Mouse (Mus musculus): Measurements from ENCODE around the gene Lcorl.
"Not testable (repeated sequence)": the region's sequence is repeated elsewhere in the genome, so short reads cannot be mapped to it uniquely, and the experiment has no call there.

Gene Lcorl

GRCm38 (mm10) chr5:45706811-45707210 is 150.6 kb downstream of the Lcorl start:
- DNase-seq (ENCODE audit: low spot score), result no peak

GRCm38 (mm10) chr5:45691678-45692077 is 165.7 kb downstream of the Lcorl start:
- no peak for DNase-seq (ENCODE audit: low spot score)

DNA sequence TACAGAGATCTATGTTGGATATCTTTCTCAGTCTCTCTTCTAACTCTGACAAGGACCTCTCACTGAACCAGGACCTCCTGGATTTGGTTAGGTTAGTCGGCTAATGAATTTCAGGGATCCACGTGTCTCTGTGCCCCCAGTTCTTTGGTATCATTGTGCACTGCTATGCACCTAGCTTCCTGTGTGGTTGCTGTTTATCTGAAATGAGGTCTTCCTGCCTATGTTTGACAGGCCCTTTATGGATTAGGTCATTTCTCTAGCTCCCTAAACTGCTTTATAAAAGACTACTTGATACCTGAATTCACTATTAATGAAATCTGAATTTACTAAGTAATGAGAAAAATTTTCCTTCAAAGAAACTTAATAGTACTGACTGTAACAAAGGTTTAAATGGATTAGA is 166.6 kb downstream of the Lcorl start:
- no peak for DNase-seq (ENCODE audit: low spot score)

- DNase-seq (ENCODE audit: low spot score), result no peak
Measured at GRCm38 (mm10) chr5:45689152-45689551, 168.3 kb downstream of the Lcorl start.

- no peak for DNase-seq (ENCODE audit: low spot score)
Measured at GRCm38 (mm10) chr5:45686223-45686622, 171.2 kb downstream of the Lcorl start.

GRCm38 (mm10) chr5:45685243-45685642 is 172.2 kb downstream of the Lcorl start:
- DNase-seq (ENCODE audit: low spot score), result no peak

GRCm38 (mm10) chr5:45683388-45683787 is 174.0 kb downstream of the Lcorl start:
- no peak for DNase-seq (ENCODE audit: low spot score)

DNA sequence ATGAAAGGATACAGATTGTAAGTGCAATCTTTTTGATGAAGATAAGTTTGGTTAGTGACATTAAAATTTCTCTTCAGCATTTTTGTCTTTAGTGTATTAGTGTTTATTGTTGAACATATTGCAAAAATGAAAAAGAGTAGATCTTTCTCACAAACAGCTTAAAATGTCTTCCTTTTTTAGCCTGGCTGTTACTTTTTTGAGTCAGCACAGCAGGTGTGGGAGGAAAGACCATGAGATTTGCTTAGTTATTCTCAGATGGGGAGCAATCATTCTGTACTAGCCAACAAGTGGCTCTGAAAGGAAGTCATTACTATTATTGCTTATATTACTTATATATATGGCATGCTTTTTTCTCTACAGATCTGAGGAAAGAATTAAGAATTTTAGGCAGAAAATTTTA is 177.5 kb downstream of the Lcorl start:
- DNase-seq (ENCODE audit: low spot score), result no peak

GRCm38 (mm10) chr5:45677639-45678038 is 179.8 kb downstream of the Lcorl start:
- no peak for DNase-seq (ENCODE audit: low spot score)

DNA sequence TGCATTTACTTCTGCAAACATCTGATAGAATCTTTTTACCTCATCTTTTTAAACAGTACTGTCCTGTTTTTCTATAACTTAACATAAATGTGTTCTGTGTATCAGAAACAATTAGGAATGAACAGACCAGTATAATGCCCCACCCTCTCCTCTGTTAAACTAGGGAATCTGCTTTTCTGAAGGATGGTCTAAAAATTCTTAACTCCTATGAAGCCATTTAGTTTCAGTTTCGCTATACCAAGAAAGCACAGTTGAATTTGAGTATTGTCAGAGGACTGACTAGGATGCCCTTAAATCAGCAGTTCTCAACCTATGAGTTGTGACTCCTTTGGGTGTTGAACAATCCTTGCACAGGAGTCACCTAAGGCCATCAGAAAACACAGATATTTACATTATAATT is 182.4 kb downstream of the Lcorl start:
- no peak for DNase-seq (ENCODE audit: low spot score)

GRCm38 (mm10) chr5:45670894-45671494 is 186.4 kb downstream of the Lcorl start:
- no peak for DNase-seq (ENCODE audit: low spot score)

DNA sequence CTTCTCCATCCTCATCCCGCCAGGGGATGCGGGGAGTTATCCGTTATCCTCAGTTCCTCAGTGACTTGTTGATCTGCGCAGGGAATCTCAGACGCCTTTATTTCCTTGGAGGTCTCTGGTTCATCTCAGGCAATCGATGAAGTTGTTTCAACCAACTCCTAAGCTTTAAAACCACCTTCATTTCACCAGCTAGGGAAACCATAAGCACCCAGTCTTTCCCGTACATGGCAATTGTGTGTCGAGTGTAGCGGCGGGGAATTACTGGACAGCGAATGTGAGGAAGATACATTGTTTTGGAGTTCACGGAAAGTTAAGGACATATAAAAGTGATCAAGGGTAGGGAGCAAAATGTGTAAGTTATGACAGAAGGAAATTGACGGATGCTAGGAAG is 187.1 kb downstream of the Lcorl start:
- DNase-seq (ENCODE audit: low spot score), result no peak

DNA sequence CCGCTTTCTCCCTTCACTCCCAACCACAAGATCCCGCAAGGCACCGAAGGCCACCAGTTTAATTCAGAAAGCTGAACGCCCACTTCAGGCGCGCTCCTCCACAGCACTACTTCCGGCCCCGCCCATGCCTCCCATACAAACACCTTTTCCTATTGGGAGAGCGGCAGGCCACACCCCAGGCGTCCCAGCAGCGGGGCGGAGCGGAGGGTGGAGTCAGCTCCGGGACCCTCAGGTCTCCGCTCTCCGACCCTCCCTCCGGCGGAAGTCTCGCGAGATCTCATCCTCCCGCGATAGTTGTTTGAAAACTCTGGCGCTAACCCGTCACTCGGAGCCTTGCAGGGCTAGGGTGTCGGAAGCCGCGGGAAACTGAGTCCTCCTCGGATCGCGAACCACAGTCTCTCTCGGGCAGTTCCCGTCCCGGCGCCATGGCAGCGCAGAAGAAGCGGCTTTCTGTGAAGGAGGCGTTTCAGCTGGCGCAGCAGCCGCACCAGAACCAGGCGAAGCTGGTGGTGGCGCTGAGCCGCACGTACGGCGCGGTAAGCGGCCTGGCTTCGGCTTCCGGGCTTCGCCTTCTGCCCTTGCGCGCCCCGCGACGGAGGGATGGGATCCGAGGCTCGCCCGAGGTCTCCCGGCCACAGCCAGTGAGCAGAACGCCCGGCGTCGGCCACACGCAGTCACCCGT is 187.7 kb downstream of the Lcorl start, which contains the start of gene Ncapg:
Gene Ncapg, plus strand, starts transcription at position 322 of the 682 bp plus-strand sequence.
- DNase-seq (ENCODE audit: low spot score), result peak; percentile 100

DNA sequence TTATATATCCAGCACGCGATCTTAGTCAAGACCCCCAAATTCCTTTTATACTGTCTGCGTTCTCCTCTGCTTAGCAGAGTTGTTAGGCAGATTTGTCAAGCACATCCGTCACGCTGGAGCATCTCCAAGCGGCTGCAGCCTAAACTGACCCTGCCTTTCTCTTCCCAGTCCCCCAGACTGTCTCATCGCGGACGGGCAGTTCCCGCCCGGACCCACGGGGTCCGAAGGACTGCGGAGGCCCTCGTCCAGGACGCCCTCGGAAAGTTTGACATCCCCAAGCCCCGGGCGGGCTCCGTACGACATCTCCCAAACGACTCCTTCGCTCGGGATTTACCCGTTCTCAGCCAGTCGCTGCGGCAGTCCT is 188.2 kb downstream of the Lcorl start:
- DNase-seq (ENCODE audit: low spot score), result no peak

- no peak for DNase-seq (ENCODE audit: low spot score)
Measured at GRCm38 (mm10) chr5:45668831-45669230, 188.6 kb downstream of the Lcorl start.

DNA sequence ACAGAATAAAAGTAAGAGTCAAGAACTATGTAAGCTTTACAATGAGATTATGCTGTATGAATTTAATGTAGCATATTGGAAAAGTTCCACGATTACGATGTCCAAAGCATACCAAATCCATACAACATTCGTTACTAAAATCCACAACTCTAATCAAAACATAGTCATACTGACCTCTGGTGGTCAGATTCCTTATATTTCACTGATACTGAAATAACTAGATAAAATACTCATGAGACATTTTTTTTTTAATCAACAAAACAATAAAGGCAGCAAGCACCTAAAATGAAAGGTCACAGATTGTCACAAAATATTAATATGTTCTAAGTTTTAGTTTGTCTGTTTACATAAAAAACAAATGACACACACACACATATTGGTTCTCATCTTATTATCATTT is 189.1 kb downstream of the Lcorl start:
- DNase-seq (ENCODE audit: low spot score), result no peak

GRCm38 (mm10) chr5:45658406-45658805 is 199.0 kb downstream of the Lcorl start:
- DNase-seq (ENCODE audit: low spot score), result not testable (repeated sequence)

GRCm38 (mm10) chr5:45651026-45651703 is 206.2 kb downstream of the Lcorl start:
- DNase-seq (ENCODE audit: low spot score), result no peak
